Mouse (Mus musculus): ENCODE measurements around the gene Art4.

- TF ChIP-seq CTCF (IDR thresholded peaks at IDR 0.05; ENCODE audit: borderline replicate concordance, control insufficient read depth, extremely low read depth, insufficient read depth, low read length, poor library complexity) (no peak), POLR2A (IDR thresholded peaks at IDR 0.05; ENCODE audit: control insufficient read depth, extremely low read depth, insufficient read depth, low read length, poor library complexity) (no peak)
These were observed 40.7 kb upstream of the Art4 start for GRCm38 (mm10) chr6:136898222-136898621.

Data from thymus, adult 2 months (tissue).